Mouse (Mus musculus) heart, postnatal 0 days (tissue): ENCODE results near the gene Txndc9.

Experiments used
- CTCF ChIP-seq: IDR thresholded peaks from 2 replicates; pipeline ENCODE4 v1.5.1; 2016; ENCODE audit warnings: antibody characterized with exemption, control low read depth, low read depth
- EP300 ChIP-seq: IDR thresholded peaks from 2 replicates; pipeline ENCODE4 v1.6.1; 2016; ENCODE audit warnings: antibody characterized with exemption, low read depth

DNA sequence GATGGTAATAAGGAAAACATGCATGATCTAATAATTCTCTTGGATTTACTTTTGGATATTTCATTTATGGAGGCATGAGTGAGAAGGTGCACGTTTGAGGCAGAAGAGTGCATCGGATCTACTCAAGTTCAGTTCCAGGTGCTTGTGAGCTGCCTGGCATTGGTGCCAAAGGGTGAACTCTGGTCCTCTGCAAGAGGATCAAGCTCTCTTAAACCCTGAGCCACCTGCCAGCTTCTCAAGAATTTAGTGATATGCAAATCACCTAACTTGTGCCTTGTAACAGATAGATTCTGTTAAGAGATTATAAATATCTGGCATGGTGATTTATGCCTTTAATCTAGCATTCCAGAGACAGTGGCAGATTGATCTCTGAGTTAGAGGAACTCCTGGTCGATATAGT lies 5.4 kb upstream of the Txndc9 start:
- TF ChIP-seq CTCF (no peak), EP300 (no peak)
